Mouse (Mus musculus) forebrain, embryonic 11.5 days (tissue): Measurements from ENCODE around the gene Eif2s3y. TPM values are rescaled to one million over a fixed set of nuclear protein-coding genes. Genes with fewer than 3 reads are reported as not detected.

Source experiments
- ATAC-seq: fragments of 200-750 bp; cut with Nextera tagmentation; replicated peaks from 2 replicates; pipeline ENCODE4 v1.8.0; 2017; ENCODE audit warnings: moderate TSS enrichment; ENCODE audit not compliant: low FRiP score
- DNase-seq: peaks from one replicate; pipeline ENCODE4 v3.0.0-alpha.2; 2017; ENCODE audit warnings: low spot score
- H3K27ac ChIP-seq: fragments of 300-500 bp; sonication (generic); 2 replicates; pipeline ENCODE4 v1.5.1; 2014; ENCODE audit warnings: low read depth, low read length
- H3K27me3 ChIP-seq: fragments of 300-500 bp; sonication (generic); 2 replicates; pipeline ENCODE4 v1.6.1; 2014; ENCODE audit warnings: mild to moderate bottlenecking, low read length, mixed read lengths; ENCODE audit not compliant: control insufficient read depth, insufficient read depth
- H3K36me3 ChIP-seq: fragments of 300-500 bp; sonication (generic); 2 replicates; pipeline ENCODE4 v1.6.1; 2014; ENCODE audit warnings: mild to moderate bottlenecking, low read length, moderate library complexity, mixed read lengths; ENCODE audit not compliant: control insufficient read depth, insufficient read depth
- H3K4me1 ChIP-seq: fragments of 300-500 bp; sonication (generic); replicated peaks from 2 replicates; pipeline ENCODE4 v1.6.1; 2014; ENCODE audit warnings: low read length, mixed read lengths; ENCODE audit not compliant: control insufficient read depth, insufficient read depth
- H3K4me2 ChIP-seq: fragments of 300-500 bp; sonication (generic); 2 replicates; pipeline ENCODE4 v1.6.1; 2014; ENCODE audit warnings: low read depth, mild to moderate bottlenecking, low read length, moderate library complexity, mixed read lengths; ENCODE audit not compliant: severe bottlenecking
- H3K4me3 ChIP-seq: fragments of 300-500 bp; sonication (generic); 2 replicates; pipeline ENCODE4 v1.5.1; 2014; ENCODE audit warnings: low read depth, low read length
- H3K9ac ChIP-seq: fragments of 300-500 bp; sonication (generic); 2 replicates; pipeline ENCODE4 v1.6.1; 2014; ENCODE audit warnings: low read length
- H3K9me3 ChIP-seq: fragments of 300-500 bp; sonication (generic); 2 replicates; pipeline ENCODE4 v1.6.1; 2016; ENCODE audit warnings: low read length, mixed read lengths; ENCODE audit not compliant: control insufficient read depth
- WGBS: fragments of 180-500 bp; shearing (Covaris S2); extraction: QIAGEN DNeasy Blood & Tissue Kit; methylation state at CpG from one replicate; pipeline ENCODE4 v1.1.7; 2014; 5-methylcytosine and 5-hydroxymethylcytosine counted together
- microRNA-seq: library from miRNA; unstranded; fragments of <30 nt; microRNA quantifications from one replicate; pipeline ENCODE4, GENCODE M21; 2016; ENCODE audit not compliant: insufficient number of aligned reads
- polyA plus RNA-seq: library from polyadenylated mRNA; unstranded; fragments of >200 nt; fragmentation: Nextera tagmentation; extraction: Ambion mirVana; gene quantifications from 2 replicates; pipeline ENCODE4 v1.2.1, GENCODE M21; 2014

Eif2s3y gene
- 35.5 and 45.4 TPM in 2 replicates for polyA plus RNA-seq

DNA sequence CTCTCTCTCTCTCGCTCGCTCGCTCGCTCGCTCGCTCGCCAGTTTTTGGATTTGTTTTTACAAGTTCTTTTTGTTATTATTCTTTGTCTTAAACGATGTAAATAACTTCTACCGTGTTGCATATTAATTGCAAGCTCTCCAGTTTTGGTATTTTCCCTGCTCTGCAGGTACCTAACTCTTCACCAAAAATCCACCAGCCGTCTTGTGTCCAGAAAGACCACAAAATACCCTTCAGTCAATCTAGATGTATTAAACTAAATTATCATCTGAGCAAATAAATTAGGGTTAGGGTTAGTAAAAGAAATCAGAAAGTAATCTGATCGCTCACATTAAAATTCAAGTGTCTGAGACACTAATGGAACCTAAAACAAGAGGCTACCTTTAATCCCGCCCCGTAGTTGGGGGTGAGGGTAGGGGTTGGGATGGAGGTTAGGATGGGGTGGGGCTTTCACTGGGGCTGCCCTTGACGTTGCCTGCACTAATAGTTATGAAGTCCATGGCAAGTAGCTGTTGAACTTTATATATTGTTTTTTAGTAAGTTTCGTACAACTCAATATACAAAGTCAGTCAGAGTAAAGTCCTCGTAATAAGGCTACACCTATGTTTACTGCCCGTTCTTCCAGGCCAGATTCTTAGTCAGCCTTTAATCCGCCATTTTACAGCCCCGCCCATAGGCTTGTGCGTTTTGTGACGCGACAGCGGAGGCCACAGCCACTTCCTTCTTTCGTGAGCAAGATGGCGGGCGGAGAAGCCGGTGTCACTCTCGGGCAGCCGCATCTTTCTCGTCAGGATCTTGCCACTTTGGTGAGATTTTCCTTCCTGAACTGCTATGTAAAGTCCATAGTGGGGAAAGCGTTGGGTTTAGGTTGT lies at the start of gene Eif2s3y:
TSS of gene Eif2s3y (plus strand) at position 662 of the 870 bp plus-strand sequence.
- H3K36me3 ChIP-seq = no peaks in the 10 kb centered on the region
- no peaks in the 10 kb centered on the region for H3K27me3 ChIP-seq
- H3K27ac ChIP-seq = no peak within 1 kb of the TSS
- peak within 1 kb of the TSS; percentile 30 for H3K4me3 ChIP-seq
- DNase-seq = peak; percentile 64
- WGBS = 37% methylated on average over 24 of the region's 31 CpGs
- peak within 1 kb of the TSS; percentile 5; the same call in 1 of the 2 replicates for H3K4me2 ChIP-seq
- H3K9ac ChIP-seq = no peak within 1 kb of the TSS
- no peaks in the 10 kb centered on the region for H3K4me1 ChIP-seq
- peak; percentile 95 for ATAC-seq
- no peaks in the 10 kb centered on the region for H3K9me3 ChIP-seq

Small RNAs within 50 kb of the gene (microRNA-seq; reads per million reads assigned to microRNA genes)
- gene Gm47281 = not detected

Other genes starting within 250 kb of the Eif2s3y start
- gene Zfy1, start 213.1 kb upstream of the Eif2s3y start, polyA plus RNA-seq = not detected in 2 replicates
- not detected in 2 replicates for gene Uba1y, start 191.9 kb upstream of the Eif2s3y start, polyA plus RNA-seq
- 17.4 and 20.3 TPM in 2 replicates for gene Kdm5d, start 112.8 kb upstream of the Eif2s3y start, polyA plus RNA-seq
- gene Uty, start 235.2 kb downstream of the Eif2s3y start, polyA plus RNA-seq = 12.1 and 15.4 TPM in 2 replicates